Mouse (Mus musculus) kidney, postnatal 36 days (tissue): Measurements from ENCODE around the gene Arhgef10l.

Source experiments
- DNase-seq, 2 experiments: peaks; one replicate each; pipeline ENCODE4 v3.0.0; 2021 to 2022; ENCODE audit warnings: mixed read lengths in 2 of 2

The Arhgef10l gene

GRCm38 (mm10) chr4:140665760-140666159 lies at the start of gene Arhgef10l:
TSS of gene Arhgef10l (minus strand) at chr4:140666012.
- DNase-seq, result peak; percentile 78 to 82

- DNase-seq, result no peak
Measured at GRCm38 (mm10) chr4:140714586-140714985, 48.8 kb upstream of the Arhgef10l start.

GRCm38 (mm10) chr4:140713480-140714365 lies 47.9 kb upstream of the Arhgef10l start:
- peak; percentile 88 to 95 for DNase-seq

GRCm38 (mm10) chr4:140711360-140711759 lies 45.5 kb upstream of the Arhgef10l start:
- no peak for DNase-seq

- DNase-seq, result no peak
Measured at GRCm38 (mm10) chr4:140710781-140711180, 45.0 kb upstream of the Arhgef10l start.

- no peak for DNase-seq
Measured at GRCm38 (mm10) chr4:140709617-140710016, 43.8 kb upstream of the Arhgef10l start.

GRCm38 (mm10) chr4:140709111-140709510 lies 43.3 kb upstream of the Arhgef10l start:
- DNase-seq, result no peak

- DNase-seq, result no peak
Measured at GRCm38 (mm10) chr4:140708297-140708927, 42.6 kb upstream of the Arhgef10l start.

GRCm38 (mm10) chr4:140707615-140708014 lies 41.8 kb upstream of the Arhgef10l start:
- DNase-seq, result no peak

- peak in 1 of 2 experiments; percentile 35 for DNase-seq
Measured at GRCm38 (mm10) chr4:140704166-140704565, 38.4 kb upstream of the Arhgef10l start.

- DNase-seq, result no peak
Measured at GRCm38 (mm10) chr4:140703636-140704035, 37.8 kb upstream of the Arhgef10l start.

- peak; percentile 84 to 96 for DNase-seq
Measured at GRCm38 (mm10) chr4:140702611-140703327, 37.0 kb upstream of the Arhgef10l start.

GRCm38 (mm10) chr4:140701716-140702561 lies 36.1 kb upstream of the Arhgef10l start:
- peak in 1 of 2 experiments; percentile 50 for DNase-seq

- peak; percentile 73 to 90 for DNase-seq
Measured at GRCm38 (mm10) chr4:140701049-140701715, 35.4 kb upstream of the Arhgef10l start.

GRCm38 (mm10) chr4:140700269-140701018 lies 34.6 kb upstream of the Arhgef10l start, which contains the start of gene Rcc2:
TSS of gene Rcc2 (plus strand) at chr4:140700541.
- DNase-seq, result no peak

- DNase-seq, result peak; percentile 76 to 79
Measured at GRCm38 (mm10) chr4:140699441-140700127, 33.8 kb upstream of the Arhgef10l start.

- no peak for DNase-seq
Measured at GRCm38 (mm10) chr4:140695675-140696585, 30.1 kb upstream of the Arhgef10l start.

- no peak for DNase-seq
Measured at GRCm38 (mm10) chr4:140695146-140695545, 29.3 kb upstream of the Arhgef10l start.

GRCm38 (mm10) chr4:140694551-140695060 lies 28.8 kb upstream of the Arhgef10l start:
- no peak for DNase-seq
